Mouse (Mus musculus) frontal cortex, adult 2 months (tissue): ENCODE measurements around the gene Tiprl. TPM values are rescaled to one million over a fixed set of nuclear protein-coding genes. Genes with fewer than 3 reads are reported as not detected.

Source experiments
- DNase-seq, 2 experiments: peaks; one replicate each; pipeline ENCODE4 v3.0.0; 2022; ENCODE audit warnings: low spot score in 1 of 2; ENCODE audit errors: extremely low spot score in 1 of 2
- polyA plus RNA-seq: library from polyadenylated mRNA; depleted of rRNA; stranded (reverse); fragments of >200 nt; gene quantifications from 2 replicates; pipeline ENCODE4 v1.2.3, GENCODE M21; 2012

The Tiprl gene
- polyA plus RNA-seq, 1 experiment = 56.3 TPM

DNA sequence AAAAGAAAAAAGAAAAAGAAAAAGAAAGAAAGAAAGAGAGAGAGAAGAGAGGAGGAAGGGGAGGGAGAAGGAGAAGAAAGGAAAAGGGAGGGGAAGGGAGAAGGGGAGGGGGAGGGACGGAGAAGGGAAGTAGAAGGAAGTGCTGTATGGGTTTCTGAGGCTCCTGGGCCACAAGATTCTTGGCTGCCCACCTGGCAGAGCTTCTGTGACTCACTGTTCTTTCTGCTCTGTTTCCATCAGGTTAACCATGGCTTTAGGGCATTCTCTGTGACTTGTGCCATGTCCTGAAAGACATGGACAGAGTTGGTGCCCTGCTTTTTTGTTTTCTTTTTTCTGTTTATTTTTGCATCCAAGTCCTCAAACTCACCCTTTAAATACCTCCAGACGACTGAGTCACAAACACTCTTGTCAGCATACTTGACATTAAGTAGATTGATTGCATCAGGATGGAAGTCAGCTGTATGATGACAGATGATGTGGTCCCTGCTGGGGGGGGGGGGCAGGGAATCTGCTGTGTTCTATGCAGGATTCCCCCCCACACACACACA is 33.2 kb downstream of the Tiprl start:
- no peak for DNase-seq

DNA sequence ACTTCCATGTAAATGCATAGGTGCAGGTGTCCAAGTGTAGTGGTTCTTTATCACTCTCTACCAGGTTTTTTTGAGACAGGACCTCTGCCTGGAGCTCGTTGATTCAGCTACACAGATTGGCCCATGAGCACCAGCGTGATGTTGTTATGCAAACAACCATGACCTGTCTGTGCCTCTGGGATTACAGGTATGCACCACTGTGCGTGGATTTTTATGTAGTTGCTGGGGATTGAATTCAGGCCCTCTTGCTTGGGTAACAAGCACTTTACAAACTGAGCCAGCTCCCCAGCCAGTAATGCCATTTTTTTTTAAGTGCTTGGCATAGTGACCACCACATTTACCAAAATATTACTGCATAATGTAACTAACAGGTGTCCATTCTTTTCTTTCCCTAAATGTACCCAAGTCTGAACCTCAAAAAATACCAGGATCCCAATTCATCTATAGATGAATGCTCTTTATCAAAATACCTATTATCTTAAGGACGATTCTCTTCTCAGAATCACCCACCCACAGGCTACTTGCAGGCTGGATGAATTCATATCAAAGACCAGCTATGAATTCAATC is 35.3 kb downstream of the Tiprl start:
- DNase-seq = no peak

DNA sequence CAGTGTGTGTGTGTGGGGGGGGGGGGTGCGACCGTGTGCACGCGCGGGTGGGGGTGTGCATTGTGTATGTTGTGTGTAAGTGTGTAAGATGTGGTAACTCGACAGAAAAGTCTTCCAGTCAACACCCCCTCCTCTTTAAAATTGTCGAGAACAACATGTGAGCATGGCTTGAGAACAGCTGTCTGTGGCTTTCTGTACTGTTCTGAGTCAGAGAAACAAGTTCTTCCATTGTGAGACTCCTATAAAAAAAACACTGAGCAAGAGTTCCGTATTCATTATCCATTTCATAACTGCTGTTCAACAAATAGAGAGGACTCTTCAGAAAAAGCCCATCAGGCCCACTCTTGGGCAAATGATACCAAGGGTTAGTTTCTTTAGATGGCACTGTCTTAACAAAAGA is 36.0 kb downstream of the Tiprl start:
- DNase-seq = no peak

DNA sequence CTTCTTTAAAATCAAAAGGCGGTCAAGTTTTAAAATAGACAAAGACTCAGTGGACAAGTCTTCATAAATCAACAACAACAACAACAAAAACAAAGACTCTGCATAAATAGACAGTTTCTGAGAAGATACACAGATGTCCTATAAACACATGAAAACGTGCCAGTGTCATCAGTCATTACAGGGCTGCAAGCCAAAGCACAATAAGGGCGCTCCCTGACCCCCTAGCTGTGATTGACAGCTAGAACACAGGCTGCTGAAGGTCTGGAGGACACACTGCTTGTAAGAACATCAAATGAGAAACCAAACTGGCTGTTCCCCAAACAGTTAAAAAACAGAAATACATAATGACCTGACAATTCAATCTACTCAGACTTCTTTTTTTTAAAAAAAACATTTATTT is 37.2 kb downstream of the Tiprl start:
- no peak for DNase-seq

DNA sequence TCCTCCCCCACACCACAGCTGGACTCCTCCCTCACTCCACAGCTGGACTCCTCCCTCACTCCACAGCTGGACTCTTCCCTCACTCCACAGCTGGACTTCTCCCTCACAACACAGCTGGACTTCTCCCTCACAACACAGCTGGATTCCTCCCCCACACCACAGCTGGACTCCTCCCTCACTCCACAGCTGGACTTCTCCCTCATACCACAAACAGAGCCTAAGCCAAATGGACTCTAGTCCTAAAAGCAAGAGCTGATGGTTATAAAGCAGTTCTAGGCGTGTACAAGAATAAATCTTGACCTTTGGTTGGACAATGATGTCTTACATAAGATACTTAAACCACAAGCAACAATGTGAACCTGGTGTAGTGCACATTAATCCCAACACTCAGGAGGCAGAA is 37.8 kb downstream of the Tiprl start:
- DNase-seq = no peak

DNA sequence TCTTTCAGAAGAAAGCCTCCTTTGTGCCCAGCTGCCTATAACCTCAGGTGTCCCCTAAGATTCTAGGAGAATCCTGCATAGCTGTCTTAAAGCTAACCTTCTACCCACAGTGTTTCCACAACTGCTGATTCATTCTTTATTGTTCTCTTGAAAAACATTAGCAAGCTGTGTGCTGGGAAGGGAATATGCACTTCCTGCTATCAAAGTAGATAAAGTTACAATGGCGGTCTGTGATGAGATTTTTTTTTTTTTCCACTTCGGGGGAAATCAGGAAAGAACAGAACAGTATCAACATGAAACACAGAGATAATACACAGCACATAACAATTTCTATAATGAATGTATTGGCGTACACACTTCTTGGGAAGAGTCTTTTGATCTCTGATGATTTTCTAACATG is 38.9 kb downstream of the Tiprl start:
- no peak for DNase-seq

DNA sequence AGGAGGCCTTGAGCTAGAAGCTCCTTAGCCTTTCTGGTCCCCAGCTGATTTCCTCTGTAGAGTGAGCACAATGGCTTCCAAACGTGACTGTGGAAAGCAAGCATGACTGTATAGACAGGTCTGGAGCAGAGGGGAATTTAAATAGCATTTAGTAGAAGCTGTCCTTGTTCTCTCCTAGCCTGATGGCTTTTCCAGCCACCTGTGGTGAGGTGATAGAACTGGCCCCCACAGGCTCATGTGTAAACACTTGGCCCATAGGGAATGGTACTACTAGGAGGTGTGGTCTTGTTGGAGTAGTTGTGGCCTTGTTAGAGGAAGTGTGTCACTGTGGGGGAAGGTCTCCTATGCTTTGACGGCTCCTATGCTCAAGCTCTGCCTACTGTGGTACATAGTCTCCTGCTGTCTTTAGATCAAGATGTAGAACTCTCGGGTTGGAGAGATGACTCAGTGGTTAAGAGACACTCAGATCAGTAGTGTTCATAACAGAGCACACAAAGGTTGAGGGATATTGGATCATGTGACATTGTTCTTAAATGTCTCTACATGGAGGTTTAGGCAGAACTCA is 41.3 kb downstream of the Tiprl start:
- no peak for DNase-seq

DNA sequence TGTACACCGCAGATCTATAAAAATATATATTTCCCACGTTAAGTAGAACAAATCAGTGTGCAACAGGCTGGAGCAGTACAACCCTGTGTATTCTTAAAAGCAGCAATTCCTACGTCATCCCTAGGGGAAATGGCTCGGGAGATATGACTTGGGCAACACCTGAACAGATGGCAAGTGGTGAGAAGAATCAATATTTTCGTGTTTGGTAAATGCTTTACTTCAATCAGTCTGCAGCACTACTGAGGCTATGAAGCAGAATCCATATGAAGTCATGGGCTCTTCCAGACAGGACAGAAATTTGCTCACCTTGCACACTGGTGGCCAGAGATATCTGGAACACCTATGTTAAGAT is 42.2 kb downstream of the Tiprl start:
- no peak for DNase-seq

DNA sequence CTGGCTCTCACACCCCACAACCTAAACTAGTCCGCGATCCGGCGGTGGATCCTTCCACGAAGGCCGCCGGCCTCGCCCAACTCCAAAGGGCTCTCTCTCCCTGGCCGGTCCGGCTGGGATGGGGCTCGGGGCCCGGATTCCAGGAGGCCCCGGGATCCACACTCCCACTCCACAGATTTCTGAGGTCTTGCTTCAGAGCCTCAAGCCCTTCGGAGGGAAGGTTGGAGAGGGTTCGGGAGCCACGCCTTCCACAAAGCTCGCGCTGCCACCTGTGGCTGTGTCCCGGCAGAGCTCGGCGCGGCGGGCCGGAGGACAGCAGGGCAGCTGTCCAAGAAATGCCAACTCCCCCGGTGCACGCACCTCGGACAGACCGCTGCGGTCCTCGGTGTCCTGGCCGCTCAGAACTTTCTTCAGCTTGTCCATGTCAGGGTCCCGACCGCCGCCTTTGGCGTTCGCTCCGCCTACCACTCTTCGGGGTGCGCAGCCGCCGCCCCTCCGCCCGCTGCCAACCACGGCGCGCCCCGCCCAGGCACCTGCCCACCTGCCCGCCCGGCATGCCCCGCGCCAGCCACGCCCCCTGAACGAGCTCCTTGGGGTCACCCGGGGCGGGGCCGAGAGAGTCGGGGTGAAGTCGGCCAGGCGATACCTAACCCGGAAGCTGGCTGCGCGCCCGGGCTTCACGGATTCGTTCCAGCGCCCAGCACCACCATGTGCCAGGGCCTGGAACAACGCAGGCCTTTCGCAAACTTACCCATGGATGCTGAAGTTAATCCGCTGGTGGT is 42.7 kb downstream of the Tiprl start, which contains the start of gene Sft2d2:
Sft2d2 (minus strand) TSS at position 559 of the 782 bp plus-strand sequence.
- DNase-seq = peak; percentile 46 to 71

DNA sequence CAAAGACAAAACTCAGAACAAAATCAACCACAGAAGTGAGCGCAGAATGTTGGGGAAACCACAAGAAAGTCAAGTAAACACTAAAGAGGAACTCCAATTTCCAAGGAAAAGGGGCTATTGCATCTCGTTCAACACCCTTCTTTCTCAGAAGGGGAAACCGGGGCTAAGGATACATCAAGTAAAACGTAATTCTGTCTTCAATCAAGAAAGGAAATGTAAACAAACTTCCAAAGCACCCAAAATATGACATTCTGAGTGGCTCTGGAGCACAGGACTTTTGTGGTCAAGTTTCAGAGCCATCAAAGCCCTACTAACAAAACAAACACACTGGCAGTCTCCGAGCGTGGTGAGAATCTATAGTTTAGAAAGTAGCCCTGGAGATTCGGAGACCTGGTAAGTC is 43.4 kb downstream of the Tiprl start:
- no peak for DNase-seq

DNA sequence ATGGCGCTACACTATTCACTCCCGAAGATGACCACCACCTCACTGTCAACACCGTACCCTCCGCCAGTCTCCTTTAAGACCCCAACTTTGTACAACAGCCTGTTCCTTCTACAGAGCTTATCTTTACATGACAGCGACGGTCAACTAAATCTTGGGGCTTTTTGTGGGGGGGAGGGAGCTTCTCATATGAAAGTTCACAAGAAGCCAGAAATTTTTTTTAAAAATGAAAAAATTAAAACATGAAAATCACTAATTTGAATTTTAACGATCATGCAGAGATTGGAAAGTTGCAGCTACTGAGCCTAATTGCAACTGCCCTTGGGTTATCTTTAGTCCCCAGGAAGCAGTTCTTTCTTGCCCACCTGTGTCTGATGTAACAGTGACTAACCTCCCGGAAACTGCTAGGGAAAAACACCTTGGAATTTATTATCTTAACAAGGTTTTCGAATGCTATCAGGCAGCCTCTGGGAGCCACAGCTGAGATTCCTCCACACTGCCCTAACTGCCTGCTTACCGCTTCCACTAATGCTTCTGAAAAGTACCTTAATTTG is 44.0 kb downstream of the Tiprl start:
- no peak for DNase-seq

DNA sequence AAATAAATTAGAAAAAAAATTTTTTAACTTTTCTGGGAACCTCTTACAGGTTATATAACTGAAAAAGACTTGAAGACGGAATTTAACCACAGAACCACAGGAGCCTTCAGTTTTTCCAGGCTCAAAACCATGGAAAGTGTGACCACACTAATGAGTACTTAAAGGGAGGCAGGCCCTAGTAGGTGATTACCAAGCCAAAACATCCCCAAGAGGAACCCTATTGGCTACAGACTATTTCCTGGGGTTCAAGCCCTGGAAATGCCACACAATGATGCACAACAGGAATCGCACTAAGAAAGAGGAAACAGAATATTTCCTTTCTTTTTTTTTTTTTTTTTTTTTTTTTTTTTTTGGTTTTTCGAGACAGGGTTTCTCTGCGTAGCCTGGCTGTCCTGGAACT is 44.7 kb downstream of the Tiprl start:
- DNase-seq = no peak

DNA sequence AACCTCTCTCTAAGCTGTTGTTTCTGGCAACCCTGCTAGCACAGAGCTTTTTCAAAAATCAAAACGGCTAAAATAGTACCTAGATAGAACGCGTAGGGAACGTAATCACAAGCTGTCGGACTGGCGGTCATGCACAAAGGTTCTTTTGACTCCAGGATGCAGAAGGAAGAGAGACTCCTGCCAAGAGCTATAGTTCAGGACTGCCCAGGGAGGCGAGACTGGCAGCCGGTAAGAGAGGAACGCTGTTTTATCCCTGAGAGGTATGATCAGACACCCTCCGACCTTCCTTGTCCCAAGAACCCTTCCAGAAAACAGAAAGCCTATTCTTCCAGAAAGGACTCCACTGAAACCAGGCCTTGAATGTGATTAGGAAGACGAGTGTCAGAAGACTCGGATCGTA is 45.2 kb downstream of the Tiprl start:
- peak in 1 of 2 experiments; percentile 16 for DNase-seq

DNA sequence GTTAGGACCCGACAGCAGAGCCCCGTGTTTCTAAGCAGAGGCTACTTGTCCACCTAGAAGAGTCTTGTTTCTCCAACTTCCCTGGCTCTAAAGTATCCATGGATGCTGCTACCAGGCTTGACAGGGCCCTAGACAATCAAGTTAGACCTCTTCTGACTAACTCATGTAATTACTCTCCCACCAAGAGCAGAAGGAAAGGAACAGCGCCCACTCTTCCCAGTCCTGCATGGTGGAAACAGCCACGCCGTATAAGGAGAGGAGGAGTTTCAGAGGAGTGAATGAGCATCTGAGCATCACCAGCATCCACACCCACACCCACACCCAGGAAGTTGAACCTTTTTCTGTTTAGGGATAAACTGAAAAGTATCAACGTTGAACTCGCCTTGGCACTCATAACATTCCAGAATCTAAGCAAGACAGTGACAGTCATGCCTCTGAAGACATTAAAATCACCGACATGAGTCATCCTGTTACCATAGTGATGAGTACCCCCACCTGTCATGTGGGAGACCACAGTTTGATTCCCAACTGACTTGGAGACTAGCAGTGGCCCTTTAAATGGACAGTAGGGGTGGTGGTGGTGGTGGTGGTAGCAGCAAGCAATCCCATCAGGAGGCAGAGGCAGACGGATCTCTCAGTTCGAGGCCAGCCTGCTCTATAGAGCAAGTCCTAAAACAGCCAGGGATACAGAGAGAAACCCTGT is 46.1 kb downstream of the Tiprl start:
- DNase-seq = peak in 1 of 2 experiments; percentile 36

DNA sequence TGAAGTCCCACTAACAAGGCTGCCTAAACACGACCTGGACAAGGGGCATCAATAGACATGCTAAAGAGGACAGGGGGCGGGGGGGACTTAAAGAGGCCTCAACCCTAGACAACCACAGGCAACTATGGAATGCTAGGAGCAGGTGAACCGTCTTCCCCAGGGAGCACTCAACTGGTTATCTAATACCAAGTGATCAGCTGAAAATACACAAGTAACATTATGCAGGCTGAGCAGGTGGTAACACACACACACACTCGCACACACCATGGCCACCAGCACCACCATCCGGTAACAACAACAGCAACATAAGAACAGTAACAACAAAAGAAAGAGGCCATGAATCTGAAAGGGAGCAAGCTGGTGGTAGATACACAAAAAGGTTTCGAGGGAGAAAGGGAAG is 46.7 kb downstream of the Tiprl start:
- no peak for DNase-seq

DNA sequence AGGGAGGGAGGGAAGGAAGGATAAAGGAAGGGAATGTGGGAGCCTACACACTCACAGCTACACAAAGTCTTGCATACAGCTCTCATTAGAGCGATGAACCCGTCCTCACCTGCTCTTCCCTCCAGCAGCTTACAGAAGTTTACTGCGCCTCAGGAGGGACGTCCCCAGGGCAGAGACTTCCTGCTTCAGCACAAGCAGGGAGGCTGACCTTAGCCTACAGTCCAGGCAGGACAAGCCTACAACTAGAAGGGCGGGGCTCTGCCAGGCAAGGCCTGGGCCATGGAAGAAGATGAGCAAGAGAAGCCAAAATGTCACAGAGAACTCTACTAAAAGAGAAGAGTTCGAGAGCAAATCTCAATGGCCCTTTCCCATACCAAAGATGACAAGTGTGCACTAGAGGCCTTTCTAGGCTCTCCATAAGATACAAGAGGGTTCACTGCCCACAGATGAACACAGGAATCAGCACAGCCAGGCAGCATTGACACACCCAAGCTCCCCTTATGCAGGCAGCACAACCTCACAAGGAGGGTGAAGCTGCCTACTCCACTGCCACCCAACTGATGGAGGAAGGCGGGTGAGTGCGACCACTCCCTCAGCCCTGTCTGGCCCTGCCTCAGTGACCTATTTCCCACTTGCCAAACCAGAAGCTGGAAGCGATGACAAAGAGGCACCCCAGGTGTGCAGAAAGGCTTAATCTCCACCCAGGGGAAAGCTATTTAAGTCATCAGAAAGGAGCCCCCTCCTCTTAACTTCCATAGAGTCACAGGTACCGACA is 47.8 kb downstream of the Tiprl start:
- DNase-seq = no peak

DNA sequence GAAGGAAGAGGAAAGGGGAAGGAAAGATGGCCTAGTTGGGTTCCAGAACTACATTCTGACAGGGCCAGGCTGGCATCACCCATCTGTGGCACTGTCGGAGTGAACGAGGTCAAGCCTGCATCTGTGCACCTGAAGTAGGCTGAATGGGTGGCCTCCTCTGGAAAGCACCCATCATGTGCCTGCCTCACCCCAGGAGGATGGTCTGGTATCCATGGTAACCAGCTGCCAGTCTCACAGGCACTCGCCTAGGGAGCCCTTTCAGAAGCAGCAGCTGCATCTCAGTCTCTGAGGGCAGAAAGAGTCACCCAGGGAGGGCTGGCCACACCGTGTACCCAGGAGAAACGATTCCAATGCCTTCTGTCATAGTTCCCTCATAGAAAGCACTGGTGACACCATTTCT is 49.4 kb downstream of the Tiprl start:
- no peak for DNase-seq

DNA sequence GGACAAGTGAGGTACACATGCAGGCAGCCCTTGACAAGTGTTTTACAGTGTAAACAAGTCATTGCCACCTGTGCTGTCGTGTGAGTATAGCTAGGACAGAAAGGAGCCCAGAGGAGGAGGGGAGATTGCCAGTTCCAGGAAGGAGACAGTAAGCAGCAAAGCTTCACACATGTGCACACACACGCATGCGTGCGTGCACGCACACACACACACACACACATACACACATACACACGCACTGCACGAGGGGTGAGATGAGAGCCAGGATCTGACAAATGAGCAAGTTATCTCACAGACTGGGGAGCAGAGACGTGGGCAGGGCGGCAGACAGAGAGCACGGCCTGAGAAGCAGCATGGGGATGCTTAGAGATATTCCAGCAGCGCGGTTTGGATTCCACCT is 50.3 kb downstream of the Tiprl start:
- DNase-seq = no peak

DNA sequence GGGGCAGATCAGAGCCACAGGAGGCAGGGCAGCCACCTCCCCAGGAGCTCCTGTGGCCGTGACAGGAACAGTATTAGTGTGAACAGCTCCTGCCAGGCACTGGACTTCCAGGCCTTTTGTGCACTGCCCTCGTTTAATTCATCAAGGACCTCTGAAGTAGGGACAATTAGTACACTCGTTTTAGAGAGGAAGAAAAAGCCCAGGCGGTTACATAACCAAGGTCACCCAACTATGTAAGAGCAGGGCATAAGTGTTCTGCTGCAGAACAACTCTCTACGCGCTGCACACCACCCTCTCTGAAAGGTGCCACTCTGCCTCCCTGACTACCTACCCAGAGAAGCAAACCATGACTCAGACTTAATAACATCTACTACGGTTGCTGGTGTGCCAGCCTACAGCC is 51.7 kb downstream of the Tiprl start:
- DNase-seq = peak in 1 of 2 experiments; percentile 32

DNA sequence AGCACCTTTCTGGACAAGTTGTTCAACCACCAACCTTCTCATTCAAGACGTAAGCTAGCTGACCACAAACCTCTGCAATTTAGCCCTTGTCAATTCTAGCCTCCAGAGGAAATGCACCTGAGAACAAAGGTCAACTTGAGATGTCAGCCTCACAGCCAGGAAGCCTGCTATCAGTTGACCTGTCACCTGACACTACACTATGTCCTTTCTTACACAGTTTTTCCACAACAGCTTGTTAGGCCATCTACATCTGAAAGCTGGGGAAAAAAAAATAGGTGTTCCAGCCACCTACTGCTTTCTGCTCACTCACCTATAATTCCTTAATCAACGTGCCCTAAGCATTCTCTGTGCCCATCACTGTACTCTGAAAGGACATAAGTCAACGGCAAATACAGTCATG is 52.6 kb downstream of the Tiprl start:
- no peak for DNase-seq
